Mouse (Mus musculus) heart, postnatal 0 days (tissue): ENCODE measurements around the gene Rxfp3.

ENCODE experiments used
- CTCF ChIP-seq: IDR thresholded peaks from 2 replicates; pipeline ENCODE4 v1.5.1; 2016; ENCODE audit warnings: antibody characterized with exemption, control low read depth, low read depth
- EP300 ChIP-seq: IDR thresholded peaks from 2 replicates; pipeline ENCODE4 v1.6.1; 2016; ENCODE audit warnings: antibody characterized with exemption, low read depth

GRCm38 (mm10) chr15:11030188-11030587 is 7.6 kb downstream of the Rxfp3 start:
- TF ChIP-seq CTCF (no peak), EP300 (no peak)
